Mouse (Mus musculus): ENCODE measurements around the gene Atf1.
"Not testable (repeated sequence)": the region's sequence is repeated elsewhere in the genome, so short reads cannot be mapped to it uniquely, and the experiment has no call there.

The Atf1 gene

GRCm38 (mm10) chr15:100258646-100259425 is 31.2 kb downstream of the Atf1 start:
- DNase-seq (ENCODE audit: low spot score): no peak

DNA sequence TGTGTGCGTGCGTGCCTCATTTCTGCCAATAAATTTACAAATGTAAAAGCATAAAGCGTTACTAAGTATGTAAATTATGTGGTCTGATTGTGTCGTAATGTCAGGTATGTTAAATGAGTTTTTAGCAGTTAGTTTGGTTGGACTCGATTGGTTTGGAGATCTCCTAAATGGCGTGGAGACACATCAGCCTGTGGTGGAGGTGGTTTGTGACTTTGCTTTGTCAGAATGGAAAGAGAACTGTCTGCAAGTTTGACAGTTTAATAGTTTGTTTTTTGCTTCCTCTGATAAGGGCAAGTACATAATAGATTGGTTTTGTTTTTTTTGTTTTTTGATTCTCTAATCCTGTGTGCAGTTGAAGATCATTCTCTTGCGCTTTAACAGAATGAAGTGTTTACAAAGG is 32.7 kb downstream of the Atf1 start:
- DNase-seq (ENCODE audit: low spot score): not testable (repeated sequence)

DNA sequence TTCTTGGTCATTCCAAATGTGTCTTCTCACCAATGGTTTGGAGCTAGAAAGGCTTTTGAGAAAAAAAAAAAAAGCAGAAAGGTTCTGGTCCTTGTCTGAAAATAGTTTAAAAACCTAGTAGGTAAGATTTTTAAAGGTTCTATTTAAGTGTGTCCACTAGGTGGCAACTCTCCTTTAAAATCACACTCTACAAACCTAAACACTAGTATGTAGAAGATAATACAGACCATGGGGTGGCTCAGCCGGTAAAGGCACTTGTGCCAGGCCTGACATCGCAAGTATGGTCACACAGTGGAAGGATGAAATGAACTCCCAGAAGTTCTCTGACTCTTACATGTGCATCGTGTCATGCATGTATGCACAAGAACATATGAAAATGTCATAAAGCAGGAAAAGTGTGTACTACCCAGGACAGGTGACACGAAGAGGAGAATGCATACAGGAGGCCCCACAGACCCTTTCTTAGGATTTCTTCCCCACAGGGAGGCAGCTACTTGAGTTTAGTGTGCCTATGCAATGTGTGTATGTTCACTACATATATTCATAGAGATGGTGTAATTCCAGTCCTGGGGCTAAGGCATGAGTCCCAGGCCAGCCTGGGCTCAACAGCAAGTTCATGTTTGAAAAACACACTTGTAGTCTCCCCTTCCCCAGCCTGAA is 35.8 kb downstream of the Atf1 start:
- no peak for DNase-seq (ENCODE audit: low spot score)

GRCm38 (mm10) chr15:100265586-100266325 is 38.1 kb downstream of the Atf1 start:
- peak; percentile 23 for DNase-seq (ENCODE audit: low spot score)

GRCm38 (mm10) chr15:100268916-100269315 is 41.3 kb downstream of the Atf1 start:
- DNase-seq (ENCODE audit: low spot score): no peak

GRCm38 (mm10) chr15:100269776-100270175 is 42.2 kb downstream of the Atf1 start:
- no peak for DNase-seq (ENCODE audit: low spot score)

GRCm38 (mm10) chr15:100270609-100271008 is 43.0 kb downstream of the Atf1 start:
- DNase-seq (ENCODE audit: low spot score): not testable (repeated sequence)

GRCm38 (mm10) chr15:100271411-100271810 is 43.8 kb downstream of the Atf1 start:
- DNase-seq (ENCODE audit: low spot score): no peak

GRCm38 (mm10) chr15:100273791-100274308 is 46.2 kb downstream of the Atf1 start:
- not testable (repeated sequence) for DNase-seq (ENCODE audit: low spot score)

GRCm38 (mm10) chr15:100274790-100275559 is 47.4 kb downstream of the Atf1 start:
- no peak for DNase-seq (ENCODE audit: low spot score)

GRCm38 (mm10) chr15:100276403-100276802 is 48.8 kb downstream of the Atf1 start:
- no peak for DNase-seq (ENCODE audit: low spot score)

- DNase-seq (ENCODE audit: low spot score): no peak
These were observed 50.0 kb downstream of the Atf1 start for GRCm38 (mm10) chr15:100277586-100277985.

GRCm38 (mm10) chr15:100280626-100281025 is 53.0 kb downstream of the Atf1 start, which contains the start of gene Tmprss12:
Tmprss12 (plus strand) TSS chr15:100280837.
- DNase-seq (ENCODE audit: low spot score): no peak

- DNase-seq (ENCODE audit: low spot score): no peak
These were observed 61.4 kb downstream of the Atf1 start for GRCm38 (mm10) chr15:100288980-100289379.

DNA sequence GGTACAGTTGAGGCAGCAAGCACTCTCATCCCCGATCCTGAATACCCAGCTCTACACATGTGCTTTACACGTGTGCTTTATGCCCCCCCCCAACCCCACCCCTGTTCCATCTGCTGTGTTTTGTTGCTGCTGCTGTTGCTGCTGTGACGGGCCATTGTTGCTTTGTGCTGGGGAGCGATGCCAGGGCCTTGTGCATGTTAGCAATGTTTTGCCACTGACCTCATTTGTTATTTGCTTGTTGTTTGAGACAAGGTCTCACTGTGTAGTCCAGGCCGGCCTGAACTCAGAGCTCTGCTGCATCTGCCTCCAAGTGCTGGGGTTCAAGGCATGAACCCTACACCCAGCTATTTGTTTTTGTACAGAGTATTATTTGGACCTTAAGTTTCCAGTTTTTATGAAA is 63.2 kb downstream of the Atf1 start:
- no peak for DNase-seq (ENCODE audit: low spot score)

- no peak for DNase-seq (ENCODE audit: low spot score)
These were observed 64.7 kb downstream of the Atf1 start for GRCm38 (mm10) chr15:100292326-100292725.

GRCm38 (mm10) chr15:100297856-100298255 is 70.2 kb downstream of the Atf1 start:
- DNase-seq (ENCODE audit: low spot score): no peak

GRCm38 (mm10) chr15:100300499-100300898 is 72.9 kb downstream of the Atf1 start:
- DNase-seq (ENCODE audit: low spot score): no peak

- DNase-seq (ENCODE audit: low spot score): no peak
These were observed 73.9 kb downstream of the Atf1 start for GRCm38 (mm10) chr15:100301556-100301955.

DNA sequence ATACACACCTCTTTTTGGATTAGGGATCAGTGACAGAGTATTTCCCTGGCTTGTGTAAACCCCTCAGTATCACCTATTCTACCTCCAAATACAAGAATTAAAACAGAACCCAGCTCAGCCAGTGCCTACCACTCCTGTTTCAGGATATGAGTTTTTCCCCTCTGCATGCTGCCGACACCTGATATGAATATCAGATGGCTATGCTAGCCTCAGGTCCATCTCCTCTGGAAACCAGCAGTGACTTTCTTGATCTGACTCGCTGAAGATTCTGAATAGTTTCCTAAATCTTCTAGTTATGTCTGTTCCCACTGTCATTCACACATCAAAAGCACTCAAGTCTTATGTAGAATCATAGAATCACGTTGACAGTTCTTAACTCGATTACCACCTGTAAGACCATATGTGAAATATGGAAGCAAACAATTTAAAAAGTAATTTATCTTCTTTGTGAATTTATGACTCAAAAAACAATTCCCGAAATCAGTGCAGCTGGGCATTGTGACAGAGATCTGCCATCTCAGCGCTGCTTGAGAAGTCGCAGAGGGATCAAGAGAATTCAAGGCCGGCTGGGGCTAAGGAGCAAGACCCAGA is 75.9 kb downstream of the Atf1 start:
- DNase-seq (ENCODE audit: low spot score): no peak

All from T-cell, adult 2 months (primary cell).